Mouse (Mus musculus) midbrain, embryonic 15.5 days (tissue): ENCODE data around the gene Dhtkd1. TPM values are rescaled to one million over a fixed set of nuclear protein-coding genes. Genes with fewer than 3 reads are reported as not detected.
A peak's percentile ranks its signal among the peaks of the same experiment; 100 is the strongest.

Source experiments
- ATAC-seq: fragments of 200-750 bp; cut with Nextera tagmentation; replicated peaks from 2 replicates; pipeline ENCODE4 v1.8.0; 2017; ENCODE audit warnings: moderate TSS enrichment
- H3K27ac ChIP-seq: fragments of 300-500 bp; sonication (generic); 2 replicates; pipeline ENCODE4 v1.5.1; 2015; ENCODE audit warnings: mild to moderate bottlenecking, inconsistent platforms
- H3K27me3 ChIP-seq: fragments of 300-500 bp; sonication (generic); replicated peaks from 2 replicates; pipeline ENCODE4 v1.6.1; 2015; ENCODE audit warnings: inconsistent platforms
- H3K36me3 ChIP-seq: fragments of 300-500 bp; sonication (generic); replicated peaks from 2 replicates; pipeline ENCODE4 v1.6.1; 2015; ENCODE audit warnings: inconsistent platforms
- H3K4me1 ChIP-seq: fragments of 300-500 bp; sonication (generic); 2 replicates; pipeline ENCODE4 v1.6.1; 2015; ENCODE audit warnings: inconsistent platforms
- H3K4me2 ChIP-seq: fragments of 300-500 bp; sonication (generic); 2 replicates; pipeline ENCODE4 v1.6.1; 2015; ENCODE audit warnings: inconsistent platforms, mild to moderate bottlenecking, moderate library complexity
- H3K4me3 ChIP-seq: fragments of 300-500 bp; sonication (generic); 2 replicates; pipeline ENCODE4 v1.5.1; 2015; ENCODE audit warnings: mild to moderate bottlenecking, inconsistent platforms
- H3K9ac ChIP-seq: fragments of 300-500 bp; sonication (generic); 2 replicates; pipeline ENCODE4 v1.6.1; 2015; ENCODE audit warnings: mild to moderate bottlenecking, inconsistent platforms
- H3K9me3 ChIP-seq: fragments of 300-500 bp; sonication (generic); 2 replicates; pipeline ENCODE4 v1.6.1; 2016; ENCODE audit warnings: inconsistent platforms
- WGBS: fragments of 180-500 bp; shearing (Covaris S2); methylation state at CpG from one replicate; pipeline ENCODE4 v1.1.7; 2015; ENCODE audit warnings: mixed read lengths; 5-methylcytosine and 5-hydroxymethylcytosine counted together
- polyA plus RNA-seq: library from polyadenylated mRNA; unstranded; fragments of >200 nt; fragmentation: Nextera tagmentation; extraction: Ambion mirVana; gene quantifications from 2 replicates; pipeline ENCODE4 v1.2.1, GENCODE M21; 2015

The Dhtkd1 gene
- polyA plus RNA-seq, 1 experiment from 2014 or later: 8.4 TPM

DNA sequence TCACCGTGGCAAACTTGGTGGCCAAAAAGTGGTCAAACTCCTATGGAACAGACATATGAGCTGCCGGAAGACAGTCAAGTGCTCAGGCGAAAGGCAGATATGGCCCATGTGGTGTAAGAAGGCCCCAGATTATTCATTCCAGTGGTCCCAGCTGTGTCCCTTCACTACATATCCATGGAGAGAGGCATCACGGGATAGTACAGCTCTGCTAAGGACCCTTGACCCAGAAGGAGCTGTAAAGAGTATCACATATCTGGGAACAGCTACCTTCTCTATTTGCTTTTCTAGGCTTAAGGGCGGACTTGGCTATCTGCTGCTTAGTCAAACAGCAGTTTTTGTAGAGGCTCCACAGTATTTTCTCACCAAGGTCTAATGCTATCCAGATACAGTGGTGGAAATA, 12.8 kb downstream of the Dhtkd1 start:
- H3K4me3 ChIP-seq: no peak overlapping the region
- H3K4me2 ChIP-seq: no peak overlapping the region
- peaks cover 4% of the 10 kb centered on the region; the same call in 1 of the 2 replicates for H3K36me3 ChIP-seq
- no peaks in the 10 kb centered on the region for H3K27me3 ChIP-seq
- no peak for ATAC-seq
- 94% methylated on average over 5 of the region's 5 CpGs for WGBS
- no peaks in the 10 kb centered on the region for H3K4me1 ChIP-seq
- H3K9me3 ChIP-seq: no peaks in the 10 kb centered on the region
- no peak overlapping the region for H3K27ac ChIP-seq
- H3K9ac ChIP-seq: no peak overlapping the region

- H3K36me3 ChIP-seq: peaks cover 4% of the 10 kb centered on the region; the same call in 1 of the 2 replicates
- 97% methylated on average over 5 of the region's 5 CpGs for WGBS
- H3K4me3 ChIP-seq: no peak overlapping the region
- no peak overlapping the region for H3K4me2 ChIP-seq
- no peaks in the 10 kb centered on the region for H3K4me1 ChIP-seq
- H3K9me3 ChIP-seq: no peaks in the 10 kb centered on the region
- no peak overlapping the region for H3K9ac ChIP-seq
- no peaks in the 10 kb centered on the region for H3K27me3 ChIP-seq
- ATAC-seq: no peak
- no peak overlapping the region for H3K27ac ChIP-seq
Observed at GRCm38 (mm10) chr2:5927481-5927880, 15.1 kb downstream of the Dhtkd1 start.

DNA sequence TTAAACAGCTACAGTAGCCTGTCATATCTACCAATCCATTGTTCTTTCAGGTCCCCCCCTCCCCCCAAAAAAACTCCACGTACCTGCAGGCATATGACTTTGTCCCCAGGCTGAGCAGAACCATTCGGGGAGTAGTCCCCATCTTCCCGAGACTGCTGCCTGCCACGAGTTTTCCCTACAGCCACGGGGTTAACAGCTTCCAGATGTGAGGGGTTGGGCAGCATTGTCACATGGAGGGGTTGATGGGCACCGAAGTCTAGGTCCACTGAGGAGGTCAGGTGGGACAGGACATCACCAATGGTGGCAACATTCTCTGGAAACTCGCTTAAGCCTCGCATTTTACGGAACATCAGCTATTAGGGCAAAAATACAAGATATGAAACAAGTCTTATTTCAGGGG, 18.8 kb downstream of the Dhtkd1 start:
- Histone ChIP-seq H3K9me3 (no peaks in the 10 kb centered on the region), H3K4me1 (no peaks in the 10 kb centered on the region), H3K9ac (no peak overlapping the region), H3K4me2 (no peak overlapping the region), H3K27ac (no peak overlapping the region), H3K36me3 (peaks cover 2% of the 10 kb centered on the region; the same call in 1 of the 2 replicates), H3K27me3 (no peaks in the 10 kb centered on the region), H3K4me3 (no peak overlapping the region)
- ATAC-seq: no peak
- WGBS: 87% methylated on average over 9 of the region's 9 CpGs

GRCm38 (mm10) chr2:5922823-5923222, 19.8 kb downstream of the Dhtkd1 start:
- Histone ChIP-seq H3K4me3 (no peak overlapping the region), H3K4me1 (no peaks in the 10 kb centered on the region), H3K9ac (no peak overlapping the region), H3K27ac (no peak overlapping the region), H3K4me2 (no peak overlapping the region), H3K27me3 (no peaks in the 10 kb centered on the region), H3K9me3 (no peaks in the 10 kb centered on the region), H3K36me3 (peaks cover 2% of the 10 kb centered on the region; the same call in 1 of the 2 replicates)
- 96% methylated on average over 5 of the region's 6 CpGs for WGBS
- no peak for ATAC-seq

DNA sequence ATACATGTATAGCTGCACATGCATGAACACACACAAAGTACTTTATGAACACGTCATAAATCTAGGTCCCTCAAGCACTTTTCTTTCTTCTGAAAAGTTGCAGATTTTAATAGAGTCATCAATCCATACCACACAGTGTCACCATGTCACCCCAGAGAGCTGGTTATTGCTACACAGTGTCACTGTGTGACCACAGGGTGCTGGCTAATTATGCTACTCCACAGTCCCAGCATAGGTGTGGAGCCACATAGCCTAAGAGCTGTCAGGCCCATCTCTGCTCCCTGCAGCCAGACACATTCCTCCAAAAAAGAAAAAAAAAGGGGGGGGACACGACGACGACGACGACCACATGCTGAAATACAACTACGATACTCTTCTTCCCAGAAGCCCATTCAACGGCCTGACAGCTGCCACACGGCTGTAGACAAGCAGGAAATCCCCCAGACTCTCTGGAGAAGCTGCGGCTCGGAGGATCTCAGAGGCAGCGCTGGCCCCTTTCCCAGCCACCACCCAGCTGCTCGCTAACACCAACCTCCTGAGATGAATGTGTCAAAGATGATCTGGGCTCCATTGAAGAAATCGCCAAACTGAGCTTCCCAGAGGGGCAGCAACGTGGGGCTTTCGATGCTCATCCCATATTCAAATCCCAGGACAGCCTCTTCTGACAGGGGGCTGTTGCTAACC, 31.2 kb downstream of the Dhtkd1 start:
- Histone ChIP-seq H3K9ac (no peak overlapping the region), H3K27me3 (no peaks in the 10 kb centered on the region), H3K4me3 (no peak overlapping the region), H3K4me1 (no peaks in the 10 kb centered on the region), H3K4me2 (no peak overlapping the region), H3K36me3 (no peaks in the 10 kb centered on the region; the same call in 1 of the 2 replicates), H3K9me3 (no peaks in the 10 kb centered on the region), H3K27ac (no peak overlapping the region)
- 38% methylated on average over 16 of the region's 16 CpGs for WGBS
- ATAC-seq: 0 out of 2 replicates have a peak, but pooled peaks have one; percentile 48

- Histone ChIP-seq H3K4me2 (no peak overlapping the region), H3K9ac (no peak overlapping the region), H3K4me1 (no peaks in the 10 kb centered on the region), H3K9me3 (no peaks in the 10 kb centered on the region), H3K27me3 (no peaks in the 10 kb centered on the region), H3K27ac (no peak overlapping the region), H3K36me3 (peaks cover 6% of the 10 kb centered on the region; the same call in 1 of the 2 replicates), H3K4me3 (no peak overlapping the region)
- 52% methylated on average over 3 of the region's 3 CpGs for WGBS
- ATAC-seq: no peak
Observed at GRCm38 (mm10) chr2:5906625-5907024, 36.0 kb downstream of the Dhtkd1 start.

DNA sequence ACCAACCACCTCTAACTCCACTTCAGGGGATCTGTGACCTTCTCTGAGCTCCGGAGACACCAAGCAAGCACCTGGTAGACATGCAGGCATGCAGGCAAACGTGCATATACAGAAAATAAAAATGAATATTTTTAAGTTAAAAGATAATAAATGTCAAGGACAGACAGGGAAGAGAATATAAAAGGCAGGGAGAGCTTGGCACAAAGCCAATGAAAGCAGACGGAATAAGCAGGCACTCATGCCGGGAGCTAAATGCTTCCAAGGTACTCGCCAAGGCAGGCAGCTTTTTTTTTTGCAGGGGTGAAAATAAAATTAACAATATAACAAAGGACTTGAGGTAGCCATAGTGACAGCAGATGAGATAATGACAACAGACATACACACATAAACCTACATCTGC, 36.5 kb downstream of the Dhtkd1 start:
- no peak for ATAC-seq
- Histone ChIP-seq H3K4me3 (no peak overlapping the region), H3K4me1 (no peaks in the 10 kb centered on the region), H3K4me2 (no peak overlapping the region), H3K27me3 (no peaks in the 10 kb centered on the region), H3K36me3 (peaks cover 6% of the 10 kb centered on the region; the same call in 1 of the 2 replicates), H3K27ac (no peak overlapping the region), H3K9ac (no peak overlapping the region), H3K9me3 (no peaks in the 10 kb centered on the region)
- WGBS: 46% methylated on average over 5 of the region's 5 CpGs

- Histone ChIP-seq H3K4me1 (no peaks in the 10 kb centered on the region), H3K36me3 (peaks cover 16% of the 10 kb centered on the region; the same call in 1 of the 2 replicates), H3K27me3 (no peaks in the 10 kb centered on the region), H3K9me3 (no peaks in the 10 kb centered on the region), H3K27ac (no peak overlapping the region), H3K9ac (no peak overlapping the region), H3K4me2 (no peak overlapping the region), H3K4me3 (no peak overlapping the region)
- WGBS: 58% methylated on average over 5 of the region's 5 CpGs
- ATAC-seq: no peak
Observed at GRCm38 (mm10) chr2:5900145-5900544, 42.4 kb downstream of the Dhtkd1 start.

DNA sequence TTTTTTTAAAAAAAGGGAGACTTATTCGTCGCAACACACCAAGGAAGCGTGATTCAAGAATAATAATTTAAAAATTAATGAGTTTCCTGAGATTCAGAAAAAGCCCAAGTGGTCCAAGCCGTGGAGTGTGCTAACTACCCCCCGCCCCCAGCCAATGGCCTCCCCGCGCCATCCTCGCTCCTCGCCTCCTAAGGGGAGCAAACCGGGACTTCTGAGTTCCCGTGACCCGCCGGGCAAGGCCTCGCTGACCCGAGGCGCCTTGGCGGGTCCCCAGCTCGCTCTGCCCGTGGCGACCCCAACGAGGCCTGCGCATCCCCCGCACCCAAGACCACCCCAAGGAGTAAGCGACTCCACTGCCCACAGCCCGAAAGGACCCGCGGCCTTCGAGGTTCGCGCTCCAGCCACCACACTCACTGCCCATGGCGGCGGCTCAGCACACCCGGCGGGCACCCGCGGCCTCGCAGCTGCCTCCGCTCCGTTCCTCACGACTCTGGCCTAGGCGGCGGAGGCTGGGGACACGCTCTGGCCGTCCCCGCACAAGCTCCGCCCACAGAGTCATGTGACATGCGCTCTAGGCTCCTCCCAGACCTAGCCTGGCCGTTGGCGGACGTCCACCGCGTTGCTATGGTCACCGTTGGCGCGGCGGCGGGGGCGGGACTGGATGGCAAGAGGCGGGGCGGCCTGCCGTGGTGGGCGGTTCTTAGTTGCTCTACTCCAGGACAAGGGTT, 47.6 kb downstream of the Dhtkd1 start, which contains the start of gene Sec61a2:
Gene Sec61a2 (minus strand): TSS at position 590 of the 728 bp plus-strand sequence.
- Histone ChIP-seq H3K27me3 (no peaks in the 10 kb centered on the region), H3K9ac (peak within 1 kb of the TSS; percentile 90), H3K4me2 (peak within 1 kb of the TSS; percentile 53), H3K36me3 (peaks cover 9% of the 10 kb centered on the region; the same call in 1 of the 2 replicates), H3K4me1 (peaks cover 11% of the 10 kb centered on the region), H3K27ac (peak within 1 kb of the TSS; percentile 82), H3K4me3 (peak within 1 kb of the TSS; percentile 83), H3K9me3 (no peaks in the 10 kb centered on the region)
- under 1% methylated on average over 62 of the region's 62 CpGs for WGBS
- ATAC-seq: peak; percentile 99

DNA sequence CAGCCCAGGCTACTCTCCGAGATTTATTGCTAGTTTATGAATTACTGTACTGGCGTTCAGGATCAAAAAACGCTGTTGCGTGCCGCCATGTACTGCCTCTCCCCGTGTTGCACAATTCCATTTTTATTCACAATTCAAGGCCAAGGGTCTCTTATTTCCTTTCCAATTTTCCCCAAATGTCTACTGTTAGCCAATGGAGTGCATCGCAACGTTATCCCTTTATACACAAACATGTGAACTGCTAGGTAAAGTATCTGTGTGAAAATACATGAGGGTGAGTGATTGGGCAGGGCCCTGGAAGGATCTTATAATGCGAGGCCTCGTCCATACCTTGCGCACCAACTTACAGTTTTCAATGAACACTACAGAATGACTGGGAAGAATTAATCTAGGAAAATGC, 48.3 kb downstream of the Dhtkd1 start:
- H3K9ac ChIP-seq: peak overlapping the region; percentile 90; the same call in 1 of the 2 replicates
- H3K4me1 ChIP-seq: peaks cover 11% of the 10 kb centered on the region
- peaks cover 9% of the 10 kb centered on the region; the same call in 1 of the 2 replicates for H3K36me3 ChIP-seq
- H3K27me3 ChIP-seq: no peaks in the 10 kb centered on the region
- peak overlapping the region; percentile 53 for H3K4me2 ChIP-seq
- no peak overlapping the region for H3K27ac ChIP-seq
- WGBS: 51% methylated on average over 11 of the region's 11 CpGs
- H3K9me3 ChIP-seq: no peaks in the 10 kb centered on the region
- ATAC-seq: peak; percentile 30
- peak overlapping the region; percentile 83 for H3K4me3 ChIP-seq

DNA sequence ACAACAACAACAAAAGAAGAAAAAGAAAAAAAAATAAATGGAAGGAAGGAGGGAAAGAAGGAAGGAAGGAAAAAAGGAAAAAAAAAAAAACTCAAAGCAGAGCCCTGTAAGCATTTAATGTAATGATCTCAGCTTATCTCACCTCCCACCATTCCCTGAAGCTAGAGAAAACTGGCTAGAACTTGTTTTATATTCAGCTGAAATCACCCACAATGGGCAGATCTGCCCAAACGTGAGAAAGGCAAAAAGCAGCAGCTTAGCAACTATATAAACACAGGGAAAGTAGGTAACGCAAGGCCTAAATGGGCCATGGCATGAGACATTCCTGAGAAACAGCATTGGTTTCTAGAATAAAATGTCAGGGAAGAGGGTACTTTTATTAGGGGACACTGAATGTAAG, 53.2 kb downstream of the Dhtkd1 start:
- H3K27ac ChIP-seq: no peak overlapping the region
- WGBS: 72% methylated on average over 2 of the region's 2 CpGs
- no peak for ATAC-seq

DNA sequence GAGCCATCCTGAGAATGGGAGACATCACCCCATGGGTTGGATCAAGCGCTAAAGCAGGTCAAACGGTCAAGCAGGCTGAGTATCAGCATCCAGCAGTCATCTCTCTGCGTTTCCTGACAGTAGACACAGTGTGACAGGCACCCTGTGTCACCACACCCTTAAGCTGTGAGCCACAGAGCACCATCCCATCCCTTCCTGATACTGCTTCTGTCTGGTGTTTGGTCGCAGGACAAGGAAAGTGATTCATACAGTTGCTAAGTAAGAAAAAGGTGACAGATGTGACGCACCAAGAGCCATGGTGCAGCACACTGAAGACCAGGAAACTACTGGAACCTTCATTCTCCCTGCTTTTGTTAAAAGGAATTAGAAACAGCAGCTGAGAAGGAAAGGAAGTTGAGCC, 53.7 kb downstream of the Dhtkd1 start:
- peaks cover 7% of the 10 kb centered on the region for H3K4me1 ChIP-seq
- ATAC-seq: no peak
- H3K9ac ChIP-seq: no peak overlapping the region
- no peak overlapping the region for H3K4me2 ChIP-seq
- no peaks in the 10 kb centered on the region for H3K9me3 ChIP-seq
- WGBS: 86% methylated on average over 5 of the region's 5 CpGs
- H3K4me3 ChIP-seq: no peak overlapping the region
- H3K36me3 ChIP-seq: peaks cover 16% of the 10 kb centered on the region
- no peak overlapping the region for H3K27ac ChIP-seq
- H3K27me3 ChIP-seq: no peaks in the 10 kb centered on the region

More for the DNA sequence above, 53.2 kb downstream of the Dhtkd1 start:
- Histone ChIP-seq H3K4me2 (no peak overlapping the region), H3K4me1 (peaks cover 11% of the 10 kb centered on the region), H3K27me3 (no peaks in the 10 kb centered on the region), H3K36me3 (peaks cover 16% of the 10 kb centered on the region), H3K9me3 (no peaks in the 10 kb centered on the region), H3K4me3 (no peak overlapping the region), H3K9ac (no peak overlapping the region)
